Mouse (Mus musculus): ENCODE measurements around the gene Nrxn1. TPM values are rescaled to one million over a fixed set of nuclear protein-coding genes. Genes with fewer than 3 reads are reported as not detected.

Nrxn1 gene
- polyA plus RNA-seq, 1 experiment from 2014 or later: 12.2 TPM

- ATAC-seq (ENCODE audit: low read depth) (peak; percentile 44), DNase-seq (ENCODE audit: low spot score) (peak; percentile 5)
- no peaks in the 10 kb centered on the region for H3K36me3 ChIP-seq (ENCODE audit: control insufficient read depth, insufficient read depth, low read length)
- 0 out of 2 replicates have a peak, but pooled peaks cover 5% of the 10 kb centered on the region for H3K4me1 ChIP-seq (ENCODE audit: control insufficient read depth, insufficient read depth, low read length)
- 5% methylated on average over 7 of the region's 15 CpGs for WGBS
- H3K4me2 ChIP-seq (ENCODE audit: low read depth, low read length): peak overlapping the region; percentile 75
- peaks cover 34% of the 10 kb centered on the region for H3K27me3 ChIP-seq (replicated peaks; ENCODE audit: control insufficient read depth, insufficient read depth, low read length)
- peak overlapping the region; percentile 52 for H3K4me3 ChIP-seq (ENCODE audit: low read depth, low read length)
- peak overlapping the region; percentile 67 for H3K9ac ChIP-seq (ENCODE audit: low read depth, low read length)
- no peak overlapping the region for H3K27ac ChIP-seq (replicated peaks; ENCODE audit: low read depth, low read length)
- H3K9me3 ChIP-seq (ENCODE audit: control insufficient read depth, low read length): no peaks in the 10 kb centered on the region
These were observed 638.5 kb downstream of the Nrxn1 start for GRCm38 (mm10) chr17:90454356-90454737.

GRCm38 (mm10) chr17:90453280-90453679, 639.6 kb downstream of the Nrxn1 start:
- Histone ChIP-seq H3K9me3 (ENCODE audit: control insufficient read depth, low read length) (no peaks in the 10 kb centered on the region), H3K27ac (replicated peaks; ENCODE audit: low read depth, low read length) (no peak overlapping the region), H3K4me1 (ENCODE audit: control insufficient read depth, insufficient read depth, low read length) (0 out of 2 replicates have a peak, but pooled peaks cover 5% of the 10 kb centered on the region), H3K4me3 (ENCODE audit: low read depth, low read length) (no peak overlapping the region), H3K9ac (ENCODE audit: low read depth, low read length) (no peak overlapping the region), H3K27me3 (replicated peaks; ENCODE audit: control insufficient read depth, insufficient read depth, low read length) (peaks cover 34% of the 10 kb centered on the region), H3K4me2 (ENCODE audit: low read depth, low read length) (no peak overlapping the region), H3K36me3 (ENCODE audit: control insufficient read depth, insufficient read depth, low read length) (no peaks in the 10 kb centered on the region)
- DNase-seq (ENCODE audit: low spot score): peak; percentile 17
- WGBS: 51% methylated on average over 4 of the region's 4 CpGs
- ATAC-seq (ENCODE audit: low read depth): peak; percentile 50; the same call in 1 of the 2 replicates

GRCm38 (mm10) chr17:90452770-90453169, 640.1 kb downstream of the Nrxn1 start:
- no peak overlapping the region for H3K27ac ChIP-seq (replicated peaks; ENCODE audit: low read depth, low read length)
- peaks cover 34% of the 10 kb centered on the region for H3K27me3 ChIP-seq (replicated peaks; ENCODE audit: control insufficient read depth, insufficient read depth, low read length)
- H3K4me3 ChIP-seq (ENCODE audit: low read depth, low read length): no peak overlapping the region
- no peaks in the 10 kb centered on the region for H3K9me3 ChIP-seq (ENCODE audit: control insufficient read depth, low read length)
- H3K4me1 ChIP-seq (ENCODE audit: control insufficient read depth, insufficient read depth, low read length): 0 out of 2 replicates have a peak, but pooled peaks cover 5% of the 10 kb centered on the region
- H3K36me3 ChIP-seq (ENCODE audit: control insufficient read depth, insufficient read depth, low read length): no peaks in the 10 kb centered on the region
- DNase-seq (ENCODE audit: low spot score) (no peak), ATAC-seq (ENCODE audit: low read depth) (no peak; the same call in 1 of the 2 replicates)
- no peak overlapping the region for H3K9ac ChIP-seq (ENCODE audit: low read depth, low read length)
- 65% methylated on average over 2 of the region's 2 CpGs for WGBS
- no peak overlapping the region for H3K4me2 ChIP-seq (ENCODE audit: low read depth, low read length)

- H3K4me3 ChIP-seq (ENCODE audit: low read depth, low read length): no peak overlapping the region
- H3K36me3 ChIP-seq (ENCODE audit: control insufficient read depth, insufficient read depth, low read length): no peaks in the 10 kb centered on the region
- 48% methylated on average over 2 of the region's 2 CpGs for WGBS
- no peaks in the 10 kb centered on the region for H3K9me3 ChIP-seq (ENCODE audit: control insufficient read depth, low read length)
- DNase-seq (ENCODE audit: low spot score): peak; percentile 17
- H3K4me2 ChIP-seq (ENCODE audit: low read depth, low read length): no peak overlapping the region
- 0 out of 2 replicates have a peak, but pooled peaks cover 5% of the 10 kb centered on the region for H3K4me1 ChIP-seq (ENCODE audit: control insufficient read depth, insufficient read depth, low read length)
- peaks cover 28% of the 10 kb centered on the region for H3K27me3 ChIP-seq (replicated peaks; ENCODE audit: control insufficient read depth, insufficient read depth, low read length)
- no peak overlapping the region for H3K9ac ChIP-seq (ENCODE audit: low read depth, low read length)
- ATAC-seq (ENCODE audit: low read depth): no peak
- H3K27ac ChIP-seq (replicated peaks; ENCODE audit: low read depth, low read length): no peak overlapping the region
These were observed 641.5 kb downstream of the Nrxn1 start for GRCm38 (mm10) chr17:90451384-90451783.

GRCm38 (mm10) chr17:90443067-90443466, 649.8 kb downstream of the Nrxn1 start:
- Histone ChIP-seq H3K9me3 (ENCODE audit: control insufficient read depth, low read length) (no peaks in the 10 kb centered on the region), H3K4me2 (ENCODE audit: low read depth, low read length) (no peak overlapping the region), H3K9ac (ENCODE audit: low read depth, low read length) (no peak overlapping the region), H3K36me3 (ENCODE audit: control insufficient read depth, insufficient read depth, low read length) (no peaks in the 10 kb centered on the region), H3K4me1 (ENCODE audit: control insufficient read depth, insufficient read depth, low read length) (no peaks in the 10 kb centered on the region), H3K27ac (replicated peaks; ENCODE audit: low read depth, low read length) (no peak overlapping the region), H3K4me3 (ENCODE audit: low read depth, low read length) (no peak overlapping the region), H3K27me3 (replicated peaks; ENCODE audit: control insufficient read depth, insufficient read depth, low read length) (no peaks in the 10 kb centered on the region)
- DNase-seq (ENCODE audit: low spot score) (no peak), ATAC-seq (ENCODE audit: low read depth) (no peak)

GRCm38 (mm10) chr17:90435836-90436235, 657.0 kb downstream of the Nrxn1 start:
- H3K27ac ChIP-seq (replicated peaks; ENCODE audit: low read depth, low read length): no peak overlapping the region
- no peak overlapping the region for H3K4me3 ChIP-seq (ENCODE audit: low read depth, low read length)
- no peak for DNase-seq (ENCODE audit: low spot score)
- no peaks in the 10 kb centered on the region for H3K4me1 ChIP-seq (ENCODE audit: control insufficient read depth, insufficient read depth, low read length)
- H3K4me2 ChIP-seq (ENCODE audit: low read depth, low read length): no peak overlapping the region
- ATAC-seq (ENCODE audit: low read depth): no peak
- no peaks in the 10 kb centered on the region for H3K9me3 ChIP-seq (ENCODE audit: control insufficient read depth, low read length)
- H3K36me3 ChIP-seq (ENCODE audit: control insufficient read depth, insufficient read depth, low read length): no peaks in the 10 kb centered on the region
- H3K9ac ChIP-seq (ENCODE audit: low read depth, low read length): no peak overlapping the region
- no peaks in the 10 kb centered on the region for H3K27me3 ChIP-seq (replicated peaks; ENCODE audit: control insufficient read depth, insufficient read depth, low read length)

GRCm38 (mm10) chr17:90435371-90435770, 657.5 kb downstream of the Nrxn1 start:
- 43% methylated on average over 2 of the region's 2 CpGs for WGBS

GRCm38 (mm10) chr17:90430211-90430610, 662.7 kb downstream of the Nrxn1 start:
- no peaks in the 10 kb centered on the region for H3K9me3 ChIP-seq (ENCODE audit: control insufficient read depth, low read length)
- DNase-seq (ENCODE audit: low spot score) (no peak), ATAC-seq (ENCODE audit: low read depth) (no peak)
- H3K4me3 ChIP-seq (ENCODE audit: low read depth, low read length): no peak overlapping the region
- 74% methylated on average over 1 of the region's 1 CpGs for WGBS
- no peak overlapping the region for H3K9ac ChIP-seq (ENCODE audit: low read depth, low read length)
- H3K27ac ChIP-seq (replicated peaks; ENCODE audit: low read depth, low read length): no peak overlapping the region
- H3K27me3 ChIP-seq (replicated peaks; ENCODE audit: control insufficient read depth, insufficient read depth, low read length): no peaks in the 10 kb centered on the region
- H3K36me3 ChIP-seq (ENCODE audit: control insufficient read depth, insufficient read depth, low read length): no peaks in the 10 kb centered on the region
- H3K4me2 ChIP-seq (ENCODE audit: low read depth, low read length): no peak overlapping the region
- H3K4me1 ChIP-seq (ENCODE audit: control insufficient read depth, insufficient read depth, low read length): no peaks in the 10 kb centered on the region

More at GRCm38 (mm10) chr17:90435371-90435770, 657.5 kb downstream of the Nrxn1 start:
- Histone ChIP-seq H3K36me3 (ENCODE audit: control insufficient read depth, insufficient read depth, low read length) (no peaks in the 10 kb centered on the region), H3K4me2 (ENCODE audit: low read depth, low read length) (no peak overlapping the region), H3K4me1 (ENCODE audit: control insufficient read depth, insufficient read depth, low read length) (no peaks in the 10 kb centered on the region), H3K9me3 (ENCODE audit: control insufficient read depth, low read length) (no peaks in the 10 kb centered on the region), H3K4me3 (ENCODE audit: low read depth, low read length) (no peak overlapping the region), H3K27ac (replicated peaks; ENCODE audit: low read depth, low read length) (no peak overlapping the region), H3K27me3 (replicated peaks; ENCODE audit: control insufficient read depth, insufficient read depth, low read length) (no peaks in the 10 kb centered on the region), H3K9ac (ENCODE audit: low read depth, low read length) (no peak overlapping the region)
- ATAC-seq (ENCODE audit: low read depth) (no peak), DNase-seq (ENCODE audit: low spot score) (no peak)

GRCm38 (mm10) chr17:90425974-90426373, 666.9 kb downstream of the Nrxn1 start:
- no peaks in the 10 kb centered on the region for H3K4me1 ChIP-seq (ENCODE audit: control insufficient read depth, insufficient read depth, low read length)
- 86% methylated on average over 3 of the region's 3 CpGs for WGBS
- H3K4me2 ChIP-seq (ENCODE audit: low read depth, low read length): no peak overlapping the region
- no peak for DNase-seq (ENCODE audit: low spot score)
- no peaks in the 10 kb centered on the region for H3K27me3 ChIP-seq (replicated peaks; ENCODE audit: control insufficient read depth, insufficient read depth, low read length)
- no peak overlapping the region for H3K4me3 ChIP-seq (ENCODE audit: low read depth, low read length)
- H3K36me3 ChIP-seq (ENCODE audit: control insufficient read depth, insufficient read depth, low read length): no peaks in the 10 kb centered on the region
- H3K9ac ChIP-seq (ENCODE audit: low read depth, low read length): no peak overlapping the region
- H3K27ac ChIP-seq (replicated peaks; ENCODE audit: low read depth, low read length): no peak overlapping the region
- no peaks in the 10 kb centered on the region for H3K9me3 ChIP-seq (ENCODE audit: control insufficient read depth, low read length)
- ATAC-seq (ENCODE audit: low read depth): no peak

Data from embryonic facial prominence, embryonic 14.5 days (tissue).